Mouse (Mus musculus) ES-Bruce4 (cell line): Measurements from ENCODE around the gene Pcsk4. TPM values are rescaled to one million over a fixed set of nuclear protein-coding genes. Genes with fewer than 3 reads are reported as not detected.
"Not testable (repeated sequence)": the region's sequence is repeated elsewhere in the genome, so short reads cannot be mapped to it uniquely, and the experiment has no call there.

Source experiments
- H3K27ac ChIP-seq: 2 replicates; pipeline ENCODE4 v1.5.1; 2012; ENCODE audit warnings: low read length, inconsistent platforms; ENCODE audit not compliant: insufficient read depth
- H3K27me3 ChIP-seq: 2 replicates; pipeline ENCODE4 v1.6.1; 2012; ENCODE audit warnings: mild to moderate bottlenecking, low read length, inconsistent platforms; ENCODE audit not compliant: control insufficient read depth, poor library complexity, insufficient read depth, severe bottlenecking
- H3K36me3 ChIP-seq: 2 replicates; pipeline ENCODE4 v1.6.1; 2012; ENCODE audit warnings: inconsistent platforms, mild to moderate bottlenecking, low read length, moderate library complexity; ENCODE audit not compliant: control insufficient read depth, poor library complexity, insufficient read depth, severe bottlenecking
- H3K4me1 ChIP-seq: one replicate; pipeline ENCODE4 v1.8.1; 2011; ENCODE audit warnings: low read length; ENCODE audit not compliant: control insufficient read depth, insufficient read depth
- H3K4me3 ChIP-seq: 2 replicates; pipeline ENCODE4 v1.5.1; 2011; ENCODE audit warnings: low read depth, mild to moderate bottlenecking, low read length
- H3K9ac ChIP-seq: 2 replicates; pipeline ENCODE4 v1.6.1; 2012; ENCODE audit warnings: low read depth, mild to moderate bottlenecking, inconsistent platforms; ENCODE audit not compliant: poor library complexity, severe bottlenecking
- H3K9me3 ChIP-seq: replicated peaks from 2 replicates; pipeline ENCODE4 v1.6.1; 2012; ENCODE audit warnings: mild to moderate bottlenecking, low read length, inconsistent platforms; ENCODE audit not compliant: control insufficient read depth, poor library complexity, insufficient read depth, severe bottlenecking
- CTCF ChIP-seq: IDR thresholded peaks from one replicate; pipeline ENCODE4 v1.8.1; 2011; ENCODE audit warnings: low read depth, low read length
- EP300 ChIP-seq: IDR thresholded peaks from 2 replicates; pipeline ENCODE4 v1.6.1; 2011; ENCODE audit warnings: low read depth, low read length; ENCODE audit not compliant: insufficient read depth
- POLR2A ChIP-seq: IDR thresholded peaks from one replicate; pipeline ENCODE4 v1.8.1; 2011; ENCODE audit warnings: low read length; ENCODE audit not compliant: insufficient read depth
- polyA plus RNA-seq: library from polyadenylated mRNA; stranded (reverse); fragments of >200 nt; gene quantifications from 2 replicates; pipeline ENCODE4 v1.2.4, GENCODE M21; 2011; ENCODE audit warnings: low read depth; ENCODE audit not compliant: missing spikeins, insufficient read depth, insufficient read length

The Pcsk4 gene
- polyA plus RNA-seq, 1 experiment: 2.8 TPM

- Histone ChIP-seq H3K4me1 (no peaks in the 10 kb centered on the region), H3K4me3 (no peak overlapping the region), H3K36me3 (no peaks in the 10 kb centered on the region), H3K27me3 (no peaks in the 10 kb centered on the region), H3K27ac (no peak overlapping the region), H3K9me3 (no peaks in the 10 kb centered on the region), H3K9ac (no peak overlapping the region)
- TF ChIP-seq CTCF: no peak
- TF ChIP-seq POLR2A: no peak
- TF ChIP-seq EP300: no peak
These were observed 22.6 kb upstream of the Pcsk4 start for GRCm38 (mm10) chr10:80351896-80352295.

- Histone ChIP-seq H3K4me3 (no peak overlapping the region), H3K9me3 (no peaks in the 10 kb centered on the region), H3K36me3 (no peaks in the 10 kb centered on the region), H3K27ac (no peak overlapping the region), H3K27me3 (no peaks in the 10 kb centered on the region), H3K9ac (no peak overlapping the region), H3K4me1 (no peaks in the 10 kb centered on the region)
- TF ChIP-seq POLR2A (no peak), CTCF (peak; percentile 93), EP300 (no peak)
These were observed 21.0 kb upstream of the Pcsk4 start for GRCm38 (mm10) chr10:80350292-80350691.

GRCm38 (mm10) chr10:80348981-80349380, 19.7 kb upstream of the Pcsk4 start:
- H3K27me3 ChIP-seq: no peaks in the 10 kb centered on the region
- H3K9me3 ChIP-seq: no peaks in the 10 kb centered on the region
- H3K4me3 ChIP-seq: peak overlapping the region; percentile 35
- H3K4me1 ChIP-seq: peaks cover 3% of the 10 kb centered on the region
- peak overlapping the region; percentile 59 for H3K9ac ChIP-seq
- no peaks in the 10 kb centered on the region for H3K36me3 ChIP-seq
- TF ChIP-seq POLR2A (no peak), CTCF (no peak), EP300 (no peak)
- H3K27ac ChIP-seq: no peak overlapping the region

GRCm38 (mm10) chr10:80348244-80348781, 19.0 kb upstream of the Pcsk4 start, which contains the start of gene Adamtsl5:
Gene Adamtsl5 (minus strand): TSS chr10:80348412.
- peaks cover 3% of the 10 kb centered on the region for H3K4me1 ChIP-seq
- peak within 1 kb of the TSS; percentile 59 for H3K9ac ChIP-seq
- peak within 1 kb of the TSS; percentile 73 for H3K4me3 ChIP-seq
- H3K36me3 ChIP-seq: no peaks in the 10 kb centered on the region
- no peak within 1 kb of the TSS for H3K27ac ChIP-seq
- no peaks in the 10 kb centered on the region for H3K9me3 ChIP-seq
- peak; percentile 85 for TF ChIP-seq CTCF
- TF ChIP-seq POLR2A: no peak
- TF ChIP-seq EP300: 0 out of 2 replicates have a peak, but pooled peaks have one; percentile 18
- H3K27me3 ChIP-seq: no peaks in the 10 kb centered on the region

- Histone ChIP-seq H3K4me3 (peak overlapping the region; percentile 73), H3K9ac (peak overlapping the region; percentile 59), H3K9me3 (no peaks in the 10 kb centered on the region), H3K4me1 (peaks cover 3% of the 10 kb centered on the region), H3K27me3 (no peaks in the 10 kb centered on the region), H3K27ac (no peak overlapping the region), H3K36me3 (no peaks in the 10 kb centered on the region)
- TF ChIP-seq CTCF (no peak), EP300 (no peak), POLR2A (no peak)
These were observed 18.2 kb upstream of the Pcsk4 start for GRCm38 (mm10) chr10:80347514-80347967.

- H3K9ac ChIP-seq, H3K36me3 ChIP-seq, H3K4me3 ChIP-seq, H3K27me3 ChIP-seq, H3K9me3 ChIP-seq, H3K27ac ChIP-seq, H3K4me1 ChIP-seq: not testable (repeated sequence)
These were observed 16.6 kb upstream of the Pcsk4 start for GRCm38 (mm10) chr10:80345929-80346328.
